Mouse (Mus musculus) C2C12 (cell line): ENCODE measurements around the gene Olfm4.

Experiments used
- CEBPB ChIP-seq: IDR thresholded peaks from one replicate; pipeline ENCODE4 v1.6.1; 2011; ENCODE audit warnings: low read depth, mild to moderate bottlenecking, control low read depth, moderate library complexity
- CTCF ChIP-seq: IDR thresholded peaks from one replicate; pipeline ENCODE4 v1.5.1; 2011; ENCODE audit not compliant: control insufficient read depth, insufficient read depth, insufficient read length
- MAX ChIP-seq: IDR thresholded peaks from one replicate; pipeline ENCODE4 v1.6.1; 2011; ENCODE audit warnings: mild to moderate bottlenecking, control low read depth
- MYOD1 ChIP-seq: IDR thresholded peaks from one replicate; pipeline ENCODE4 v1.6.1; 2011; ENCODE audit warnings: low read depth; ENCODE audit not compliant: control insufficient read depth, insufficient read length

DNA sequence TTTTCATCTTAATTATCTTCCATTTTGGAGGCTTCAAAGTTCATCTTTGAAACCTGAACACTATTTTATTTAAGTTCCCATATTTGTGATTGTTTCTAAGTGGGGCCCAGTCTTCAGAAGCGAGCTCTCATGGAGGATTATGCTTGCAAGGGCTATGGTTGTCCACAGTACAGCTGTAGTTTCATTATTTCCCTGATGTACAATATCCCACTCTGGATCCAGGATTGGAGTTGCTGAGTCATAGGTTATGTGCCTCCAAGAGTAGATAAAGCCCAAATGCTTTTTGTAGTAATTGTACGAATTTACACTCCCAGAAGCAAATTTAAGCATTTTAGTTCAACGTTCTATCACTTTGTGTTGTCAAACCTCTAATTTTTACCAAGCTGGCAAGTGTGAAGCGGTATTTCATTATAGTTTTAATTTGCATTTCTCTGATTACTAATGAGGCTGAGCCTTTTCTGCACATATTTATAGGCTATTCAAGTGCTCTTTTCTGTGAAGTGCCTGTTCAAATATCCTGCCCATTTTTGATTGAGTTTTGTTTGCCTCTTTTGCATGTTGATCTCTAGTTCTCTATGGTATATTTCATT lies 46.9 kb upstream of the Olfm4 start:
- TF ChIP-seq MYOD1: no peak
- TF ChIP-seq CTCF: no peak
- TF ChIP-seq MAX: no peak
- TF ChIP-seq CEBPB: no peak
